Comparison of ENCODE assay signal across 20 mouse cellular contexts in the genomic region with DNA sequence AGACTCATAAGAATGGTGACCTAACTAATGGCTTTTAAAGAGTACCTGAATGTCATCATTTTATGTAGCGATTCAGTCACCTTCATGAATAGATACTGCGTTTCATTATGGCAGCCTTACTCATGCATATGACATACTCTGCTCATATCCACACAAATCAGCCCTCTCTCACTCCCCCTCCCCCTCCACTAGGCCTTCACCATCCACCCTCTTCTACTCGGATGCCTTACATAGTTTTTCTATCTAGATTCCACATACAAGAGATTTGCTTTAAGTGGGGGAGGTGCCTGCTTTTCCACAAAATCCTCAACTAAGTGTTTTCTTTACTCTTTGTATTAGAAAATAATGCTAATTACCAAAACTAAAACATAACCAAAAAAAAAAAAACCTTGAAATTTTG.
"Had no signal": no experiment of that assay in that cellular context is flagged by ENCODE, and none has a peak within 500 bp of the region (broad histone marks: within the 10 kb centered on the region; RNA-seq: fewer than 3 reads in every experiment).

No protein-coding gene starts in this region.

- H3K9ac ChIP-seq: liver, embryonic 13.5 days; liver, embryonic 15.5 days; liver, postnatal 0 days; lung, embryonic 15.5 days; midbrain, embryonic 12.5 days; neural tube, embryonic 13.5 days had no signal

- H3K27ac ChIP-seq: liver, embryonic 13.5 days; liver, embryonic 15.5 days; lung, embryonic 15.5 days; midbrain, embryonic 10.5 days; midbrain, embryonic 12.5 days; neural tube, embryonic 13.5 days had no signal

- H3K27me3 ChIP-seq: liver, embryonic 13.5 days; liver, embryonic 15.5 days; lung, embryonic 15.5 days; neural tube, embryonic 13.5 days had no signal

- H3K4me2 ChIP-seq: liver, embryonic 11.5 days; liver, embryonic 13.5 days; liver, embryonic 15.5 days; lung, embryonic 15.5 days; midbrain, embryonic 12.5 days; neural tube, embryonic 13.5 days had no signal

- ATAC-seq: liver, postnatal 0 days; midbrain, embryonic 16.5 days had no signal

- DNase-seq: liver; liver, embryonic 13.5 days; liver, postnatal 0 days; midbrain, embryonic 14.5 days; retina, postnatal 1 day; right cerebral cortex, adult 18-20 months; right cerebral cortex, postnatal 25 days; right cerebral cortex, postnatal 4 days; spleen, adult 18-20 months; thymus, adult 18-20 months; thymus, postnatal 14 days; thymus, postnatal 36 days had no signal

- H3K9me3 ChIP-seq: liver, embryonic 13.5 days; liver, embryonic 15.5 days; lung, embryonic 15.5 days; midbrain, embryonic 10.5 days; midbrain, embryonic 12.5 days; neural tube, embryonic 13.5 days had no signal

- H3K4me1 ChIP-seq: liver, embryonic 13.5 days; liver, embryonic 15.5 days; midbrain, embryonic 10.5 days; midbrain, embryonic 12.5 days; neural tube, embryonic 13.5 days had no signal

- H3K4me3 ChIP-seq: liver, embryonic 13.5 days; liver, embryonic 15.5 days; lung, embryonic 15.5 days; midbrain, embryonic 10.5 days; midbrain, embryonic 12.5 days; myocyte; neural tube, embryonic 13.5 days had no signal
